Mouse (Mus musculus) layer of hippocampus, adult 9-11 months (tissue): Measurements from ENCODE around the gene Ppp4r1.

Experiments
- DNase-seq: peaks from one replicate; pipeline ENCODE4 v3.0.0; 2022

Gene Ppp4r1

GRCm38 (mm10) chr17:65811032-65811431, 28.7 kb downstream of the Ppp4r1 start:
- no peak for DNase-seq

- no peak for DNase-seq
Observed at GRCm38 (mm10) chr17:65813763-65814162, 31.4 kb downstream of the Ppp4r1 start.

- no peak for DNase-seq
Observed at GRCm38 (mm10) chr17:65820197-65820596, 37.8 kb downstream of the Ppp4r1 start.

- no peak for DNase-seq
Observed at GRCm38 (mm10) chr17:65822423-65822822, 40.0 kb downstream of the Ppp4r1 start.

GRCm38 (mm10) chr17:65824246-65824645, 41.9 kb downstream of the Ppp4r1 start:
- DNase-seq, result no peak

- DNase-seq, result no peak
Observed at GRCm38 (mm10) chr17:65826257-65826656, 43.9 kb downstream of the Ppp4r1 start.

- DNase-seq, result no peak
Observed at GRCm38 (mm10) chr17:65827119-65827840, 44.9 kb downstream of the Ppp4r1 start.

- DNase-seq, result no peak
Observed at GRCm38 (mm10) chr17:65827904-65828303, 45.5 kb downstream of the Ppp4r1 start.

- DNase-seq, result no peak
Observed at GRCm38 (mm10) chr17:65828951-65829350, 46.6 kb downstream of the Ppp4r1 start.

GRCm38 (mm10) chr17:65830216-65830863, 48.0 kb downstream of the Ppp4r1 start:
- no peak for DNase-seq

GRCm38 (mm10) chr17:65833891-65834290, 51.5 kb downstream of the Ppp4r1 start:
- DNase-seq, result no peak

GRCm38 (mm10) chr17:65836746-65837145, 54.4 kb downstream of the Ppp4r1 start:
- DNase-seq, result peak; percentile 38

- DNase-seq, result no peak
Observed at GRCm38 (mm10) chr17:65839541-65840256, 57.3 kb downstream of the Ppp4r1 start.

- DNase-seq, result no peak
Observed at GRCm38 (mm10) chr17:65842669-65843381, 60.5 kb downstream of the Ppp4r1 start.

- no peak for DNase-seq
Observed at GRCm38 (mm10) chr17:65845423-65845822, 63.0 kb downstream of the Ppp4r1 start.

- no peak for DNase-seq
Observed at GRCm38 (mm10) chr17:65847694-65848449, 65.5 kb downstream of the Ppp4r1 start.

- DNase-seq, result no peak
Observed at GRCm38 (mm10) chr17:65850487-65850886, 68.1 kb downstream of the Ppp4r1 start.

GRCm38 (mm10) chr17:65851749-65852148, 69.4 kb downstream of the Ppp4r1 start:
- no peak for DNase-seq

- DNase-seq, result no peak
Observed at GRCm38 (mm10) chr17:65853326-65853725, 71.0 kb downstream of the Ppp4r1 start.

- no peak for DNase-seq
Observed at GRCm38 (mm10) chr17:65854006-65854405, 71.6 kb downstream of the Ppp4r1 start.

GRCm38 (mm10) chr17:65857617-65858016, 75.2 kb downstream of the Ppp4r1 start:
- no peak for DNase-seq

GRCm38 (mm10) chr17:65862579-65862978, 80.2 kb downstream of the Ppp4r1 start:
- no peak for DNase-seq
